Mouse (Mus musculus): ENCODE results near the gene Usp48. TPM values are rescaled to one million over a fixed set of nuclear protein-coding genes. Genes with fewer than 3 reads are reported as not detected.

The Usp48 gene
- total RNA-seq, 2 experiments from 2014 or later = 42.1 to 51.7 TPM

DNA sequence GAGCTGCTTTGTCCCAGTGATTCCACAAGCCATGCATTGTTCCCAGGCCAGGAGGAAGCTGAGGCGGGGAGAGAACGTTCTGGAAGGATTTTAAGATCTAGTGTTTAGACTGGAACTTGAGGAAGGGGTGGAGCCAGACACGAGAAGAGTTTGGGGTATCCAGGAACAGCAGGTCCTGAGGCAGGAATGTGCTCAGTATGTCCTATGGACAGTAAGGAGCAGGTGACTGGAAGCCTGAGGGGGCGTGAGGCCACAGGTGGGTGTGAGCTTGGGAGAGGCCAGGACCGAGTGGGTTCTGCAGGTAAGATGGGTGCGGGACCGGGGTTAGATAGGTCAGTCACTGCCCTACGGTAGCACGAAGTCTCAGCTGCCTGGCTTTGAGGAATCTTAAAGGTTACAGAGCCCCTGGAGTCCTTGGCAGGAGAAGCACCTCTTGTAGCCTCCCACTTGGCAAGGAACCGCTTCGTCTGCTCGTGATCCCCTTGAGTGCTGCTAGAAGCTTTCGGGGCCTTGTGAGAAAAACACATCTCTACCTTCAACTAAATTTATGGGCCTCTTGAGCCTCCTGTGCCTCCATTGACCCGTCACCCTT, 93.8 kb downstream of the Usp48 start:
- DNase-seq = no peak

DNA sequence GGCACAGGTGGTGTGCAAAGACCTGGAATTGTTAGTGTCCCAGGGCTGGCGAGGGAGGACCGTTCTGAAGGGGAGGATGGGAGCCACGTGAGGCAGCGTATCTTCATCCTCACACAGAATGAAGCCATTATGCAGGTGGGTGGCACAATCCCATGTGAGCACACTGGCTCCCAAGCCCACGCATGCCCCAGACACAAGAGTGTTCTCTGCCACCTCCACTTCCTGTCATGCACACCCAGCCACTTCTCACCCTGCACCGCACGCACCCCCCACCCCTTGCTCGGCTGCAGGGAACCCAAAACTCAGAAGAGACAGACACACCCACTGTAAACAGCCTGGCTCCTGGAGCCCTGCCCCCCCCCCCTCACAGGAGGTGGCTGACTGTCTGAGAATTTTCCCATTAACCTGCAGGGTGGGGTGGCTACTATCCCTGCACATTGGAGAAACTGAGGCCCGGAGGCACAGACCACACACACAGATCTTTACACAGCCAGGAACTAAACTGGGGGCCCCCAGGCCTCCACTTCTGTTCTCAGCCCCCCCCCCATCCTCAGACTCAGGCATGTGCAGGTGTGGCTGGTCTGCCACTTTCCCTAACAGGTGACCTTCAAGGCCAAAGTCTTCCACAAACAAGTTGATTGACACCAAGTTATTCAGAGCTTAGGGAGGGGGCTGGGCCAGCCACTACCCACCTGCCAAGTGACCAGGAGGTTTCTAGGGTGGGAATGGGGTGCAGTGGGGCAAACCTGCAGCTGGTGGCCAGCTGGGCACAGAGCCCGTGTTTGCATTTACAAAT, 98.8 kb downstream of the Usp48 start:
- DNase-seq = no peak

- no peak for DNase-seq
Observed at GRCm38 (mm10) chr4:137695300-137695699, 101.7 kb downstream of the Usp48 start.

DNA sequence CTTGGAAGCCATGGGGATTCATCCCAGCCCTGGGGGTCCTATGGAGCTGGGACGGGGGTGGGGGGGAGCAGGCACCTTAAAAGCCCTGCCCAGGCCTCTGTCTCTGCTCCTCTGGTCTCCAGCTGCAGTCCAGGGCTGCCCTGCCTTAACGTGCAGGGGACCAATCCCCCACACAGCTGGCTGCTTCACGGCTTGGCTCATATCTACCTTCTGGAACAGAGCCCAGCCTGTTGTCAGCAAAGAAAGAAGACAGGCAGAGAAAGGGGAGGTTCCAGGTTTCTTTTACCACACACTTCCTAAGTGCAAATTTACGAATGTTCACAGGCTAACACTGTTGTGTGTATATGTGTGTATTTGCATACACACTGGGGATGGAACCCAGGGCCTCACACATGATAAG, 102.3 kb downstream of the Usp48 start:
- peak; percentile 57 for DNase-seq

GRCm38 (mm10) chr4:137697156-137697885, 103.8 kb downstream of the Usp48 start:
- no peak for DNase-seq

DNA sequence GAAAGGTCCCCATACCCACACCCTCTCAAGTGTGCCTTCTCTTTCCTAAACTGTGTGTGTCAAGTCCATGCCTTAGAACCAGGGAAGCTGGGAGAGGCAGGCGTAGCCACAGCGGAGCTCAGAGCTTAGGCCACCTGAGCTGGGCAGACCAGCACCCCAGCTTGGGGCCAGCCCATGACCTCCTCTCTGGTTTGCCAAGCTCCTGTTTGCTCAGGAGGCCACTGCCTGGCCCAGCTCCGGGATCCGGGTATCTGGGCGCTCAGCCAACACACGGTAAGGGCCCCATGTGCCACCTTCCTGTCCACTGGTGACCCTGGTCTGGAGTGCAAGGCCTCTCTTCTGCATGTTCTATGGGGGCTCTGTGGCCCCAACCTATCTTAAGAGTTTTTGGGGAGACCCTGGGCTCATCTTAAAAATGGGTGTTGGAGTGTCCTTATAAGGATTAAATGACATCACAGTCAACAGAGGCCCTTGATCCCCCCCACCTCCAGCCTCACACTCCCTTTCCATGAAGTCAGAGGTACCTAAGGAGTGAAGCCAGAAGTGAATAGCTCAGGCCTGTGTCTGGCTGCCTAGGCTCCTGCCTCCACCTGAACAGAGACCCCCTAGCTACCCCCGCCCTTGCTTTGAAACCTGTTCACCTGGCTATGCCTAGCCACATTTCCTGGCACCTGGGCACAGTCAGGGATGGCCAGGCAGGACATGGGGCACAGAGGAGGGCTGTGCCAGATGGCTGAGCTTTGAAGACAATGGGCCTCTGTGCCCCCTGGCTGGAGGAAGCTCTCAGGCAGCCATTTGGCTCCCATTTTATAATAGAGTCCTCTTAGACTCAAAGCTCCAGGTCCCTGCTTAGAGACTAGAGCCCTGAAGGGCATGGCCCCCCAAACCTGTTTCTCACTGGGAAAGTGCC, 104.8 kb downstream of the Usp48 start:
- DNase-seq = peak; percentile 35

- no peak for DNase-seq
Observed at GRCm38 (mm10) chr4:137699264-137700211, 106.0 kb downstream of the Usp48 start.

GRCm38 (mm10) chr4:137700960-137701359, 107.4 kb downstream of the Usp48 start:
- DNase-seq = no peak

- no peak for DNase-seq
Observed at GRCm38 (mm10) chr4:137703077-137703476, 109.5 kb downstream of the Usp48 start.

GRCm38 (mm10) chr4:137704561-137704960, 111.0 kb downstream of the Usp48 start:
- DNase-seq = no peak

DNA sequence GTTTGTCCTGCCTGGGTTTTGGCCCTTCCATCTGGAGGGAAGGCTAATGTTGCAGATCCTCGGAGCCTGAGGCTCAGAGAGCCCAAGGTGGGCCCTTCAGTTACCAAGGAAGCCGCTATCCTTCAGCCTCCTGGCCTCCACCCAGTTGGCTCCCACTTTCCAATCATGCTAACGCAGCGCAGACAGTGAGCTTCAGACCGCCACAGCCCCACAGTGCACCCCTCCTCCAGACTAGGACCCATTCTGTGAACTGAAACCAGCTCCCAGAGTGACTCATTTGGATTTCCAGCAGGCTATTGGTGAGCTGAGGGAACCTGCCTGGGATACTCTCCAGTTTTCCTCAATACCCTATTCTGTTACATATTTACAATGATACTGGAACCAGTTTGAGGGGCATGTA, 111.8 kb downstream of the Usp48 start:
- DNase-seq = no peak

- no peak for DNase-seq
Observed at GRCm38 (mm10) chr4:137706510-137706909, 113.0 kb downstream of the Usp48 start.

GRCm38 (mm10) chr4:137707216-137707990, 113.8 kb downstream of the Usp48 start:
- peak; percentile 92 for DNase-seq

Other genes starting within 250 kb of the Usp48 start
- 100 to 1,000 TPM; 276 to 285 TPM for gene Cdc42, start 236.0 kb upstream of the Usp48 start, total RNA-seq (2021)
- gene Cela3a, start 184.0 kb upstream of the Usp48 start, total RNA-seq (2021) = not detected
- gene Cela3b, start 163.2 kb upstream of the Usp48 start, total RNA-seq (2021) = not detected
- gene 1700013G24Rik, start 140.5 kb upstream of the Usp48 start, total RNA-seq (2021) = not detected
- 100 to 1,000 TPM; 467 to 506 TPM for gene Hspg2, start 125.0 kb upstream of the Usp48 start, total RNA-seq (2021)
- not detected for gene Ldlrad2, start 19.2 kb upstream of the Usp48 start, total RNA-seq (2021)
- gene Rap1gap, start 71.0 kb downstream of the Usp48 start, total RNA-seq (2021) = 10 to 100 TPM in 1 of 2 experiments, 1 to 10 TPM in 1; 6.9 to 14.3 TPM
- gene Alpl, start 202.6 kb downstream of the Usp48 start, total RNA-seq (2021) = 1 to 10 TPM; 8.9 to 9.0 TPM

Measured in heart, postnatal 4 days (tissue).